Mouse (Mus musculus): Measurements from ENCODE around the gene Nabp2.

Gene Nabp2

GRCm38 (mm10) chr10:128358796-128359195, 52.5 kb downstream of the Nabp2 start:
- peak in 1 of 2 experiments; percentile 55 for DNase-seq (ENCODE audit: low spot score in 2 of 2)

All from spleen, postnatal 36 days (tissue).